Mouse (Mus musculus) stomach, embryonic 16.5 days (tissue): Measurements from ENCODE around the gene Fat4. TPM values are rescaled to one million over a fixed set of nuclear protein-coding genes. Genes with fewer than 3 reads are reported as not detected.

Source experiments
- ATAC-seq: fragments of 200-750 bp; cut with Nextera tagmentation; 2 replicates; pipeline ENCODE4 v1.8.0; 2017; ENCODE audit warnings: moderate number of reproducible peaks, moderate TSS enrichment; ENCODE audit not compliant: insufficient read depth, low FRiP score
- H3K27ac ChIP-seq: fragments of 300-500 bp; sonication (generic); 2 replicates; pipeline ENCODE4 v1.5.1; 2014; ENCODE audit warnings: low read length
- H3K27me3 ChIP-seq: fragments of 300-500 bp; sonication (generic); 2 replicates; pipeline ENCODE4 v1.6.1; 2014; ENCODE audit warnings: low read length, control low read depth, mixed read lengths; ENCODE audit not compliant: control insufficient read depth, insufficient read depth
- H3K36me3 ChIP-seq: fragments of 300-500 bp; sonication (generic); 2 replicates; pipeline ENCODE4 v1.6.1; 2014; ENCODE audit warnings: low read length; ENCODE audit not compliant: control insufficient read depth, insufficient read depth
- H3K4me1 ChIP-seq: fragments of 300-500 bp; sonication (generic); 2 replicates; pipeline ENCODE4 v1.6.1; 2014; ENCODE audit warnings: low read length, control low read depth, mixed read lengths; ENCODE audit not compliant: control insufficient read depth, insufficient read depth
- H3K4me2 ChIP-seq: fragments of 300-500 bp; sonication (generic); 2 replicates; pipeline ENCODE4 v1.6.1; 2014; ENCODE audit warnings: low read depth, low read length, mixed read lengths
- H3K4me3 ChIP-seq: fragments of 300-500 bp; sonication (generic); replicated peaks from 2 replicates; pipeline ENCODE4 v1.5.1; 2014; ENCODE audit warnings: mild to moderate bottlenecking, low read length
- H3K9ac ChIP-seq: fragments of 300-500 bp; sonication (generic); 2 replicates; pipeline ENCODE4 v1.6.1; 2014; ENCODE audit warnings: low read length
- H3K9me3 ChIP-seq: fragments of 300-500 bp; sonication (generic); replicated peaks from 2 replicates; pipeline ENCODE4 v1.6.1; 2016; ENCODE audit warnings: low read length, control low read depth; ENCODE audit not compliant: control insufficient read depth
- WGBS: fragments of 180-500 bp; shearing (Covaris S2); extraction: QIAGEN DNeasy Blood & Tissue Kit; methylation state at CpG from one replicate; pipeline ENCODE4 v1.1.7; 2014; 5-methylcytosine and 5-hydroxymethylcytosine counted together
- polyA plus RNA-seq: library from polyadenylated mRNA; unstranded; fragments of >200 nt; fragmentation: Nextera tagmentation; extraction: Ambion mirVana; gene quantifications from 2 replicates; pipeline ENCODE4 v1.2.1, GENCODE M21; 2015

The Fat4 gene
- polyA plus RNA-seq, 1 experiment from 2014 or later = 7.7 TPM

- H3K27me3 ChIP-seq = no peaks in the 10 kb centered on the region
- WGBS = 92% methylated on average over 2 of the region's 2 CpGs
- ATAC-seq = no peak
- H3K4me1 ChIP-seq = no peaks in the 10 kb centered on the region
- no peak overlapping the region for H3K27ac ChIP-seq
- H3K4me2 ChIP-seq = no peak overlapping the region
- H3K9ac ChIP-seq = no peak overlapping the region
- no peaks in the 10 kb centered on the region for H3K9me3 ChIP-seq
- no peaks in the 10 kb centered on the region for H3K36me3 ChIP-seq
- H3K4me3 ChIP-seq = no peak overlapping the region
Observed at GRCm38 (mm10) chr3:38875872-38876271, 10.9 kb upstream of the Fat4 start.

GRCm38 (mm10) chr3:38876706-38877105 lies 10.0 kb upstream of the Fat4 start:
- no peak overlapping the region for H3K9ac ChIP-seq
- no peak for ATAC-seq
- H3K27me3 ChIP-seq = no peaks in the 10 kb centered on the region
- H3K36me3 ChIP-seq = no peaks in the 10 kb centered on the region
- no peak overlapping the region for H3K4me3 ChIP-seq
- no peaks in the 10 kb centered on the region for H3K4me1 ChIP-seq
- H3K9me3 ChIP-seq = no peaks in the 10 kb centered on the region
- WGBS = 87% methylated on average over 4 of the region's 4 CpGs
- no peak overlapping the region for H3K4me2 ChIP-seq
- no peak overlapping the region for H3K27ac ChIP-seq

GRCm38 (mm10) chr3:38882778-38883177 lies 4.0 kb upstream of the Fat4 start:
- peaks cover 2% of the 10 kb centered on the region; the same call in 1 of the 2 replicates for H3K4me1 ChIP-seq
- ATAC-seq = no peak
- H3K9me3 ChIP-seq = no peaks in the 10 kb centered on the region
- no peak overlapping the region for H3K4me2 ChIP-seq
- H3K36me3 ChIP-seq = no peaks in the 10 kb centered on the region
- H3K27me3 ChIP-seq = peaks cover 6% of the 10 kb centered on the region; the same call in 1 of the 2 replicates
- no peak overlapping the region for H3K9ac ChIP-seq
- WGBS = 58% methylated on average over 6 of the region's 6 CpGs
- no peak overlapping the region for H3K27ac ChIP-seq
- H3K4me3 ChIP-seq = no peak overlapping the region

GRCm38 (mm10) chr3:38883676-38884075 lies 3.1 kb upstream of the Fat4 start:
- Histone ChIP-seq H3K36me3 (no peaks in the 10 kb centered on the region), H3K4me3 (no peak overlapping the region), H3K9me3 (no peaks in the 10 kb centered on the region), H3K27ac (no peak overlapping the region), H3K4me2 (peak overlapping the region; percentile 94; the same call in 1 of the 2 replicates), H3K27me3 (peaks cover 6% of the 10 kb centered on the region), H3K4me1 (peaks cover 5% of the 10 kb centered on the region; the same call in 1 of the 2 replicates), H3K9ac (no peak overlapping the region)
- 49% methylated on average over 9 of the region's 9 CpGs for WGBS
- ATAC-seq = no peak

- 0% methylated on average over 6 of the region's 6 CpGs for WGBS
- Histone ChIP-seq H3K27ac (peak overlapping the region; percentile 97), H3K4me3 (peak overlapping the region; percentile 72), H3K36me3 (no peaks in the 10 kb centered on the region), H3K27me3 (peaks cover 6% of the 10 kb centered on the region), H3K9ac (peak overlapping the region; percentile 30; the same call in 1 of the 2 replicates), H3K4me1 (peaks cover 5% of the 10 kb centered on the region; the same call in 1 of the 2 replicates), H3K9me3 (no peaks in the 10 kb centered on the region), H3K4me2 (peak overlapping the region; percentile 94)
- ATAC-seq = no peak
Observed at GRCm38 (mm10) chr3:38884276-38884675, 2.5 kb upstream of the Fat4 start.

GRCm38 (mm10) chr3:38884919-38885418 lies 1.8 kb upstream of the Fat4 start:
- Histone ChIP-seq H3K9ac (peak overlapping the region; percentile 87), H3K4me3 (peak overlapping the region; percentile 72), H3K27me3 (peaks cover 6% of the 10 kb centered on the region), H3K27ac (peak overlapping the region; percentile 97), H3K36me3 (no peaks in the 10 kb centered on the region), H3K4me1 (peaks cover 5% of the 10 kb centered on the region; the same call in 1 of the 2 replicates), H3K9me3 (no peaks in the 10 kb centered on the region), H3K4me2 (peak overlapping the region; percentile 94)
- peak; percentile 18; the same call in 1 of the 2 replicates for ATAC-seq
- WGBS = 0% methylated on average over 24 of the region's 24 CpGs

GRCm38 (mm10) chr3:38885481-38886001 lies 1.2 kb upstream of the Fat4 start:
- peak overlapping the region; percentile 87 for H3K9ac ChIP-seq
- peak overlapping the region; percentile 97 for H3K27ac ChIP-seq
- under 1% methylated on average over 53 of the region's 56 CpGs for WGBS
- H3K4me3 ChIP-seq = peak overlapping the region; percentile 72
- ATAC-seq = peak; percentile 91
- H3K9me3 ChIP-seq = no peaks in the 10 kb centered on the region
- peaks cover 9% of the 10 kb centered on the region; the same call in 1 of the 2 replicates for H3K4me1 ChIP-seq
- H3K27me3 ChIP-seq = peaks cover 6% of the 10 kb centered on the region
- peaks cover 4% of the 10 kb centered on the region for H3K36me3 ChIP-seq
- H3K4me2 ChIP-seq = peak overlapping the region; percentile 94

- H3K36me3 ChIP-seq = peaks cover 11% of the 10 kb centered on the region
- ATAC-seq = peak; percentile 4; the same call in 1 of the 2 replicates
- no peaks in the 10 kb centered on the region for H3K9me3 ChIP-seq
- H3K27ac ChIP-seq = peak overlapping the region; percentile 97
- H3K4me3 ChIP-seq = peak overlapping the region; percentile 72
- peak overlapping the region; percentile 94 for H3K4me2 ChIP-seq
- peak overlapping the region; percentile 87 for H3K9ac ChIP-seq
- under 1% methylated on average over 57 of the region's 60 CpGs for WGBS
- peaks cover 6% of the 10 kb centered on the region for H3K27me3 ChIP-seq
- H3K4me1 ChIP-seq = peaks cover 11% of the 10 kb centered on the region; the same call in 1 of the 2 replicates
Observed at GRCm38 (mm10) chr3:38886061-38886821, 499 bp upstream of the Fat4 start.
